Mouse (Mus musculus): ENCODE measurements around the gene Fam214a. TPM values are rescaled to one million over a fixed set of nuclear protein-coding genes. Genes with fewer than 3 reads are reported as not detected.

The Fam214a gene
- polyA plus RNA-seq, 1 experiment = 29.9 TPM

- peak overlapping the region; percentile 91 for H3K27ac ChIP-seq (replicated peaks; ENCODE audit: low read depth, low read length)
- peaks cover 3% of the 10 kb centered on the region; the same call in 1 of the 2 replicates for H3K4me1 ChIP-seq (ENCODE audit: control insufficient read depth, insufficient read depth, insufficient read length, low read length)
- no peak overlapping the region for H3K4me3 ChIP-seq (ENCODE audit: insufficient read depth, low read depth, low read length)
Observed at GRCm38 (mm10) chr9:75019592-75019991, 66.9 kb downstream of the Fam214a start.

DNA sequence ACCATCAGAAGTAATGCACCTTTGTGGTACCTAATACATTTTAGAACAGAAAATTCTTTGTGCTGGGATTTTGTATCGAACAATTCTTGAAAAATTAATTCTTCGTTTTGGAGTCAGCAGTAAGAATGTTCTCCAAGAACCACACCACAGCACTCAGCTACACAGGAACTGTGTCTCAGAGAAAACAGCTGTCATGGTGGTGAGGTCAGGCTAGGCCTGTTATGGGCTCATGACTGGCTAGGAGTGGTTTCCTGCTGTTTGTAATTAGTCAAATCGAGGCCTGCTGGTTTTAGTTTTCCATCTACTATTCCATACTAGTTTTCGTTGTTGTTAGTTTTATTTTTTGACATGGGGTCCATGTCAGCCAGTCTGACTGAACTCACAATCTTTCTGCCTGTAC is 67.9 kb downstream of the Fam214a start:
- H3K27ac ChIP-seq (replicated peaks; ENCODE audit: low read depth, low read length) = peak overlapping the region; percentile 31
- H3K4me1 ChIP-seq (ENCODE audit: control insufficient read depth, insufficient read depth, insufficient read length, low read length) = peaks cover 3% of the 10 kb centered on the region; the same call in 1 of the 2 replicates
- H3K4me3 ChIP-seq (ENCODE audit: insufficient read depth, low read depth, low read length) = no peak overlapping the region

GRCm38 (mm10) chr9:75022546-75022945 is 69.9 kb downstream of the Fam214a start:
- Histone ChIP-seq H3K4me3 (ENCODE audit: insufficient read depth, low read depth, low read length) (no peak overlapping the region), H3K4me1 (ENCODE audit: control insufficient read depth, insufficient read depth, insufficient read length, low read length) (peaks cover 3% of the 10 kb centered on the region; the same call in 1 of the 2 replicates), H3K27ac (replicated peaks; ENCODE audit: low read depth, low read length) (no peak overlapping the region)

DNA sequence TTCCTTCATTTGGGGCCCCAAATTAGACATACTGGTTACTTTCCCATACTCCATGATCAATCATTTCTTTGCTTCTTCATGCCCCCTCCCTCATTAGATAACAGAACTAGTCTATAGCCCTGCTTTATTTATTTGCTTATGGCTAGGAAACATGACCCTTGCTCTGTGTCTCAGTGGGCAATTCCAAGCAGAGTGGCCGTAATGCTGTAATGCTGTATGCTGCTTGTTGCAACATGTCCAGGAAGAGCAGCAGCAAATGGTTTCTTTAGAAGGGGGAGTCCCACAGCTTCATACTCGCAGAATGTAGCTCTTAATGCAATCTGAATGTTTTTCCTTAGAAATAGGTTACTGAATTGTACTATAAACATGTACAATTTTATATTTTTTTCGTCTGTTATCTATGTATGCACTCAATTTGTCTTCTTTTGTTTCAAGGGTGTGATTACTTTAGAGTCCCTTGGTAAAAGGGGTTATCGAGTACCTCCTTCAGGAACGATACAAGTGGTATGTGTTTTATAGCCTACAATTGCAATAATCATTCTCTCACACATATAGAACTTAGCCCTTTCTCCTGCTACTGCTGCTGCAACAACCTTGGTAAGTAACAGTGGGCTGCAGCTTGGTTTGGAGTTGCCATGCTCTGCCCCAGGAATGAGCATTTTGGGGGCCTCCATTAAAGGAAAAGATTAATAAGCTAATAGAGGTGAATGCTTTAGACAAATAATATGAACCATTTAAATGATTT is 70.6 kb downstream of the Fam214a start:
- Histone ChIP-seq H3K4me1 (ENCODE audit: control insufficient read depth, insufficient read depth, insufficient read length, low read length) (peaks cover 3% of the 10 kb centered on the region; the same call in 1 of the 2 replicates), H3K4me3 (ENCODE audit: insufficient read depth, low read depth, low read length) (no peak overlapping the region), H3K27ac (replicated peaks; ENCODE audit: low read depth, low read length) (no peak overlapping the region; the same call in 1 of the 2 replicates)

GRCm38 (mm10) chr9:75024089-75024488 is 71.4 kb downstream of the Fam214a start:
- Histone ChIP-seq H3K4me3 (ENCODE audit: insufficient read depth, low read depth, low read length) (no peak overlapping the region), H3K4me1 (ENCODE audit: control insufficient read depth, insufficient read depth, insufficient read length, low read length) (peaks cover 3% of the 10 kb centered on the region; the same call in 1 of the 2 replicates), H3K27ac (replicated peaks; ENCODE audit: low read depth, low read length) (no peak overlapping the region)

- Histone ChIP-seq H3K27ac (replicated peaks; ENCODE audit: low read depth, low read length) (no peak overlapping the region), H3K4me3 (ENCODE audit: insufficient read depth, low read depth, low read length) (no peak overlapping the region), H3K4me1 (ENCODE audit: control insufficient read depth, insufficient read depth, insufficient read length, low read length) (no peaks in the 10 kb centered on the region)
Observed at GRCm38 (mm10) chr9:75025689-75026088, 73.0 kb downstream of the Fam214a start.

DNA sequence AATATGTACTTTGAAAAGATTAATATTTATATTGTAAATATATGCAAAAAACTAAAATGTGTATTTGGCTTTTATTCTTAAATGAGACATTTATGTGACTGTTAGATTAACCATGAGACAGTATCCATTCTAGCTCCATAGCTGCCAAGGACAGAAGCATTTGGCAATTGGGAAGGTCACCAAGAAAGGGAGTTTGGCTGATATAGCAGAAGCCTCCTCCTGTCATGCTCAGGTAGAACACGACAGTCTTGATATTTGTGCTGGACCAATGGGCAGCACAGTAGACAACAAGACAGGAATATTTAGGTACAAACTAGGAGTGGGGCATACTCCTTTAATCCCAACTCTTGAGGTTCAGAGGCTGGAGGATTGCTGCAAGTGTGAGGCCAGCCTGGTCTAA is 79.7 kb downstream of the Fam214a start:
- Histone ChIP-seq H3K4me3 (ENCODE audit: insufficient read depth, low read depth, low read length) (no peak overlapping the region), H3K4me1 (ENCODE audit: control insufficient read depth, insufficient read depth, insufficient read length, low read length) (no peaks in the 10 kb centered on the region), H3K27ac (replicated peaks; ENCODE audit: low read depth, low read length) (no peak overlapping the region)

DNA sequence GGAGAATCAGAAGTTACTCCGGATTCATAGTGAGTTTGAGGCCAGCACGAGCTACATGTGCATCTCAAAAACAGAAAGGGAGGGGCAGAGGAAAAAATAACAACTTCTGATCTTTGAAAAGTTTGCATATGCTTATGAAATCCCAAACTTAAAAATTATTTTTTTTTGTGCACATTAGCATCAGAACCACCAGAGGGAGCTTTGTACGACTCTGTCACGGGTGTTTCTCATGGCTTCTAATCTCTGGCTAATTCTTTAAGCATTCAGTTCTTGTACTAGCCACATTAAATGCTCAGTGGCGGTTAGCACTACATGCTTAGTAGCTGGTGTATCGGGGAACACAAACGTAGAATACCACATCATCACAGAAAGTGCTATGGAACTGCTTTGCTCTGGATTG is 80.5 kb downstream of the Fam214a start:
- H3K4me1 ChIP-seq (ENCODE audit: control insufficient read depth, insufficient read depth, insufficient read length, low read length) = no peaks in the 10 kb centered on the region
- H3K27ac ChIP-seq (replicated peaks; ENCODE audit: low read depth, low read length) = no peak overlapping the region
- no peak overlapping the region for H3K4me3 ChIP-seq (ENCODE audit: insufficient read depth, low read depth, low read length)

DNA sequence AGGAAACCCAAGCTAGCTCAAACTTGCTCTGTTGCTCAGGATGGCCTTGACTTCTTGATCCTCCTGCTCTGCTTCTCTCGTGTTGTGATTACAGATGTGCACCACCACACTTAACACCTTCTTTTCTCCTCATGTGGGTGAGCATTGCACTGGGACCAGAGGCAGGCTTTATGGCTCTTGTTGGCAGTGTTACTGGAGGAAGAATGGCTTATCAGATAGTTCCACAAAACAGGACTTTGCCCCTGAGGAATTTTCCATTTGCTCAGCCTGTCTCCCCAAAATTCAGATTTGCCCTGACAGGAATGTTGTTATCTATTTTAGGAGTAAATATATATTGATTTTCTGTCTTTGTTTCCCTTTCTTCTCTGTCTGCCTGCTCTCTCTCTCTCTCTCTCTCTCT is 82.0 kb downstream of the Fam214a start:
- Histone ChIP-seq H3K4me3 (ENCODE audit: insufficient read depth, low read depth, low read length) (no peak overlapping the region), H3K4me1 (ENCODE audit: control insufficient read depth, insufficient read depth, insufficient read length, low read length) (peaks cover 3% of the 10 kb centered on the region; the same call in 1 of the 2 replicates), H3K27ac (replicated peaks; ENCODE audit: low read depth, low read length) (0 out of 2 replicates have a peak overlapping the region, but pooled peaks have one; percentile 35)

GRCm38 (mm10) chr9:75035944-75036343 is 83.3 kb downstream of the Fam214a start:
- Histone ChIP-seq H3K27ac (replicated peaks; ENCODE audit: low read depth, low read length) (no peak overlapping the region), H3K4me1 (ENCODE audit: control insufficient read depth, insufficient read depth, insufficient read length, low read length) (peaks cover 3% of the 10 kb centered on the region; the same call in 1 of the 2 replicates), H3K4me3 (ENCODE audit: insufficient read depth, low read depth, low read length) (no peak overlapping the region)

GRCm38 (mm10) chr9:75037451-75038356 is 85.0 kb downstream of the Fam214a start, which contains the start of gene Arpp19:
Gene Arpp19, plus strand, starts transcription at chr9:75037614.
- H3K4me3 ChIP-seq (ENCODE audit: insufficient read depth, low read depth, low read length) = peak within 1 kb of the TSS; percentile 88
- H3K4me1 ChIP-seq (ENCODE audit: control insufficient read depth, insufficient read depth, insufficient read length, low read length) = peaks cover 3% of the 10 kb centered on the region; the same call in 1 of the 2 replicates
- H3K27ac ChIP-seq (replicated peaks; ENCODE audit: low read depth, low read length) = no peak within 1 kb of the TSS; the same call in 1 of the 2 replicates

DNA sequence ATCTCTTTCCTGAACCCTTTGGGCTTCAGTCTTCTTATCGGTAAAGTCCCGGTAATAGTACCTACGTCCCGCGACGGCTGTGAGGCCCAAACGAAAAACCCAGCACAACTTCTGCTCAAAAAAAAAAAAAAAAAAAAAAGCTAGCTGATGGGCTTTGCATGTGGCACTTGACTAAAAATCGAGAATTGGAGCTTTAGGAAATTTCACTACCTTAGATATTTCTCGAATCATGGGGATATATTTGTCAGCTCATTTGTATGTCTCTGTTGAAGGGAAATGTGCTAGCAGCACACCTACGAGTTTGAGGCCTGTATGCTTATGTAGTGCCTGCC is 85.6 kb downstream of the Fam214a start:
- no peak overlapping the region for H3K27ac ChIP-seq (replicated peaks; ENCODE audit: low read depth, low read length)
- H3K4me3 ChIP-seq (ENCODE audit: insufficient read depth, low read depth, low read length) = peak overlapping the region; percentile 88
- H3K4me1 ChIP-seq (ENCODE audit: control insufficient read depth, insufficient read depth, insufficient read length, low read length) = peaks cover 3% of the 10 kb centered on the region; the same call in 1 of the 2 replicates

- H3K4me1 ChIP-seq (ENCODE audit: control insufficient read depth, insufficient read depth, insufficient read length, low read length) = peaks cover 3% of the 10 kb centered on the region; the same call in 1 of the 2 replicates
- no peak overlapping the region for H3K27ac ChIP-seq (replicated peaks; ENCODE audit: low read depth, low read length)
- no peak overlapping the region for H3K4me3 ChIP-seq (ENCODE audit: insufficient read depth, low read depth, low read length)
Observed at GRCm38 (mm10) chr9:75040566-75040965, 87.9 kb downstream of the Fam214a start.

DNA sequence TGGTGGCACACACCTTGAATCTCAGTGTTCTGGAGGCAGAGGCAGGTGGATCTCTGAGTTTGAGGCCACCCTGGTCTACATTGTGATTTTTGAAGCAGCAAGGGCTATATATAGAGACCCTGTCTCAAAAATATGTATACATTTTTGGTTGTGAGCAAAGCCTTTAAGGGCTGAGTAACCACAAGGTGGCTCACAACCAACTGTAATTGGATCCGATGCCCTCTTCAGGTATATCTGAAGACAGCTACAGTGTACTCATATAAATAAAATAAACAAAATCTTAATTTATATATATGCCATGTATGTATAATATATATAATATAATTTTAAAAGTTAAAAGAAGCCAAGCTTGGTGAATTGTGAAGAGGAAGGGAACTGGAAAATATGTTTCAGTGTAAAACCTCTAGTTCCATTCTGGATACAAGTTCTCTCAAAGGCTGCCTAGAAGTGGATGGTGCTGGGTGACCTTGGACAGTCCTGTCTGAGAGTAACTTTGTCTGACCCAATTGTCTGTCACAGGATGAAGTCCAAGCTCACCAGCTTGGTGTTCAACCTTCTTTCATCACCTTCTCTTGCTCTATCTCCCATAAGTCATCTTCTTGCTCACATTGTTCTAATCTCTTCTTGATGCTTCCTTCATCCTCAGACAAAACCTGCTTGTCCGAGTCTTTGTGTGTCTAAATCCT is 89.3 kb downstream of the Fam214a start:
- Histone ChIP-seq H3K27ac (replicated peaks; ENCODE audit: low read depth, low read length) (no peak overlapping the region), H3K4me3 (ENCODE audit: insufficient read depth, low read depth, low read length) (no peak overlapping the region), H3K4me1 (ENCODE audit: control insufficient read depth, insufficient read depth, insufficient read length, low read length) (peaks cover 3% of the 10 kb centered on the region; the same call in 1 of the 2 replicates)

GRCm38 (mm10) chr9:75043191-75043590 is 90.5 kb downstream of the Fam214a start:
- H3K27ac ChIP-seq (replicated peaks; ENCODE audit: low read depth, low read length) = no peak overlapping the region
- H3K4me1 ChIP-seq (ENCODE audit: control insufficient read depth, insufficient read depth, insufficient read length, low read length) = peaks cover 3% of the 10 kb centered on the region; the same call in 1 of the 2 replicates

More at GRCm38 (mm10) chr9:75043191-75043590, 90.5 kb downstream of the Fam214a start:
- H3K4me3 ChIP-seq (ENCODE audit: insufficient read depth, low read depth, low read length) = no peak overlapping the region

Data from brown adipose tissue, adult 24 weeks (tissue).